Mouse (Mus musculus): ENCODE measurements around the gene Casz1.

GRCm38 (mm10) chr4:148758863-148759262 is 45.4 kb upstream of the Casz1 start:
- TF ChIP-seq EP300 (optimal IDR thresholded peaks at IDR 0.05) (no peak), CTCF (IDR thresholded peaks at IDR 0.05; ENCODE audit: low read depth) (no peak)
